Mouse (Mus musculus) adrenal gland, adult (tissue): Measurements from ENCODE around the gene Rab3il1.

ENCODE experiments used
- DNase-seq, 2 experiments: peaks; one replicate each; pipeline ENCODE4 v3.0.0; 2022 to 2023; ENCODE audit warnings: low spot score in 1 of 2; ENCODE audit not compliant: inconsistent age in 2 of 2

Rab3il1 gene

DNA sequence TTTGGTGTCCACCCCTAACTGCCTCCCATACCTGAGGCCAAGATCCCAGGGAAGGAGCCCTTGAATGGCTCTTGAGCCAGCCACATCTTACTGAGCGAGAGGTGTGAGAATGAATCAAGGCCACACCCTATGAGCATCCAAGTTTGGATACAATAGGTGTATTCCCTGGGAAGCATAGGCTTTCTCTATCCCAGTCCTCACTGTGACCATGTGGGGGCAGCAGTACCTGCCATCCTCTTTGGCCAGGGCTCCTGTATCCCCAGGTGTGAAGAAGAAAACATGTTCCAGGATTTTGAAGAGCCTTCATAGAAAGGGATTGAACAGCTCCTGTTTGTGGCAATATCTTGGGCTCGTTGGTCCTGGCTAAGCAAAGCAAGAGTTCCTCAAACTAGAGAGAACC is 38.1 kb downstream of the Rab3il1 start:
- DNase-seq = peak in 1 of 2 experiments; percentile 66

DNA sequence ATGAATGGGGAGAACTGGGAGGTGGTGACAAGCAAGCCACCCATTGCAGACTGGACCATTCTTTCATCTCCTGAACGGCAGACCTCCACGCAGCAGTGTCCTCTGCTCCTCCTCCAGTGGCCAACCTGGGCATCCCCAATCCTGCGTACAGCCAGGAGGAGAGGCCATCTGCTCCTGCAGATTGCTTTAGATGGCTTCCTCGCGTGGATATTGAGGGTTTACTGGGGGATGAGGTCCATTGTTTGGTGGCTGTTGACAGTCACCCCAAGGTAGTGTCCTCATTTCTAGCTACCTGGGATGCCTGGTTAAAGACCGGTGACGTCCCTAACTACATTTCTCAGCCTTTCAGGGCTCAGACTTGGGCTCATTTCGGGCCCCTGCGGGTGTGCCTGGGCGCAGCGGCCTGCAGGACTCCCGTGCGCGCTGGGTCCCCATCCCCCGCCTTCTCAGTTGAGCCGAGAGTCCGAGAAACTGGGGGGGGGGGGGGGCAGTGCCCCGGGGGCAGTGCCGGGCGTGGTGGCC is 39.5 kb downstream of the Rab3il1 start:
- DNase-seq = no peak

DNA sequence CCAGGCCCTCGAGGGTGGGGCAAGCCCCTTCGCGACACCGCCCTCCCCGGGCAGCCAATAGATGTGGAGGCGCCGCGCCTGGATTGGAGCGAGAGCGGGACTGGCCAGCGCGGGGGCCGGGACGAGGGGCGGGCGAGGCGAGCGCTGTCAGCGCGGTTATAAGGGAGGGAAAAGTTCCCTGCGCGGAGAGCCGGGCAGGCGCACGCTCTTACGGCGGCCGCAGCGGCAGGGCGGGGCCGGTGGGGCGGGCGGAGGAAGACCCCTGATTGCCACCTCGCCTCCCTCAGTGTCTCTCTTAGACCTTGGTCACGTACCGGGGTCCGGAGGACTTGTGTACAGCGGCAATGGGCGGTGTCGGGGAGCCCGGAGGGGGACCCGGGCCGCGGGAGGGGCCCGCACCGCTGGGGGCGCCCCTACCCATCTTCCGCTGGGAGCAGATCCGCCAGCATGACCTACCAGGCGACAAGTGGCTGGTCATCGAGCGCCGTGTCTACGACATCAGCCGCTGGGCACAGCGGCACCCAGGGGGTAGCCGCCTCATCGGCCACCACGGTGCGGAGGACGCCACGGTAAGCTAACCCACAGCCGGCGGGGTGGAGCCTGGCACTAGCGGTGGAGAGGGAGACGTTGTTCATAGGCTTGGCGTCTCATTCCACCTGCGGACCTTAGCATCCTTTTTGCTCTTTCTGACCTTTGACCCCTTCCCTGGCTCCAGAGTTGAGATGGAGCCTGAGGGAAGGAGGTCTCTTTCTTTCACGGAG is 40.1 kb downstream of the Rab3il1 start, which contains the start of gene Fads3:
TSS of gene Fads3 (plus strand) at position 182 of the 761 bp plus-strand sequence.
- peak; percentile 88 to 89 for DNase-seq

DNA sequence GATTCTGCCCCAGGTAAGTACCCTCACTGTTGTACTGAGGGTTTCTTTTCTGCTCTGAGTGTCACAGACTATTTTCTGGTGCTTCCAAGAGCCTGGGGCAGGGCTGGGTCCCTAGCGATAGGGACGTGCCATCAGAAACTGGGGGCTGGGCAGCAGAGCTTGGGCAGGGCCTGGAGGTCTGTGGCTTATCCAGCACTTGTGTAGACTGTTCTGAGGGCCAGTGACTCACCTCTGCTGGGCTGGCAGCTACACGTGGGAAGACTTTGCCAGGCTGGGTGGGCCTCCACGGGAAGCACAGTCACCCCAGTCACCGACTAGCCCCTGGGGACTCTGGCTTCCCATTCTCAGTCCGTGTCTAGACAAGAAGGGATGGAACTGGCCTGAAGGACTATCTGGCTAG is 40.8 kb downstream of the Rab3il1 start:
- peak in 1 of 2 experiments; percentile 61 for DNase-seq

DNA sequence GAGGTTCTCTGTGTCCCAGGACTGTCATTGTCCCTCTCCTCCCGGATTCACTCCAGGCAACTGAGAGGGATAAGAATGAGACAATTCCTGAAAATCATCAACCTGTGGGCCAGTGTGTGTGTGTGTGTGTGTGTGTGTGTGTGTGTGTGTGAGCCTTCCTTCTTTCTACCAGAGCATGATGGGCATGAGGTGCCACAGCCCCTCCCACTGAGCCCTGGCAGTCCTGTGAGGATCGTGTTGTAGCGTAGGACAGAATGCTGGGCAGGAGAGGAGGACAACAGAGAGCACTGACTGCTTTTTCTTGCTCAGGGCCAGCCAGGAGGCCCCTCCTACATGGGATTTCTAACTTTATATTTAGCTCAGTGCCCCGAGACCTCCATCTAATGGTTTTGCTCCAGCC is 41.3 kb downstream of the Rab3il1 start:
- no peak for DNase-seq

DNA sequence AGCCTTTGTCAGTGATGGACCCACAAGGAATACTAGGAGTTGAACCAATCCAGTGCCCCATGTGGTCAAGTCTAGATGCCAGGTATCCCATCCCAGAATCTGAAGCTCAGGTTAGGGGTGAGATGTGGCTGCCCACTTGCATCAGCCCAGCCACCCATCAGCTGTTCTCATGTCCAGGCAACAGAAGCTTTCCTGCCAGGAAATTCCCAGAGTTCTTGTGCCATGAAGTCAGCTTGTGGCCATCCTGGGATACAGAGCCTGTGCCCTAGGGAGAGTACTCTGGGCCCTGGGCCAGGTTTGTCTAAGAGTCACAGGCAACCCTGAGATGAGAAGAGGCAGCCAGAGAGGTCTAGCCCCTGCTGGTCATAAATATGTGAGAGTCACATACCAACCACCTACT is 42.2 kb downstream of the Rab3il1 start:
- DNase-seq = peak; percentile 43 to 68

DNA sequence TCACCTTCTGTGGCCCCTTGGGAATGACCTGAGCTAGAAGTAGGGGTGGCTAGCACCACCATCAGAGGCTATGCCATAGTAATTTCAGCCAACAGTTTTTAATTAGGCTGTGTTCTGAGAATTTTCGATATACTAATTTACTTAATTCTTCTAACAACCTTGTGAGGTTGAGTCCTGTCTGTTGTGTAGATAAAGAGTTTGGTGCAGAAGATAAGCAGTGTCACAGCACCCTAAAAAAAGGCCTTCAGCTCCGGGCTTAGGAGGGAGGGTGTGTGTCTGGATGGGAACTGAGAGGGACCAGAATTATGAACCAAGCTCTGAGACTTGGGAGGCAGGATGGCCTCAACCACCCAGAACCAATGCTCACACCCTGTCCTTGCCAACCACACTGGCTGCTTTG is 44.2 kb downstream of the Rab3il1 start:
- no peak for DNase-seq

DNA sequence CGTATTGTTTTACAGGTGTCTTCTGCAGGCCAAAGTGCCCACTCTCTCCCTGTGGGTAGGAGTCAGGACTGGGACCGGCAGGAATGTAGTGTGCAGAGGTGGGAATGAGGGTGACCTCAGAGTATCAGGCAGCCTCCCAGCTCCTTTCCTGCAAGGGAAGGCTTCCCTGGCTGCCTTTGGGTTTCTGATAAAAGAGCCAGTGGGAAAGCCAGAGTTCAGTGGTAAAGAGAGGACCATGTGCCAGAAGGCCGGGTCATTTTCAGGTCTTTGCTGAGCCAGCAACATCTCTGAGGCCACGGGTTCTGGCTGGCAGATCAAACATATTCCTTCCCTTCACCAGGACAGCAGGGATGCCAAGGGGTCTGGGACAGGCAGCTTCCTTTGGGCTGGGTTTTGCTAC is 44.9 kb downstream of the Rab3il1 start:
- no peak for DNase-seq

DNA sequence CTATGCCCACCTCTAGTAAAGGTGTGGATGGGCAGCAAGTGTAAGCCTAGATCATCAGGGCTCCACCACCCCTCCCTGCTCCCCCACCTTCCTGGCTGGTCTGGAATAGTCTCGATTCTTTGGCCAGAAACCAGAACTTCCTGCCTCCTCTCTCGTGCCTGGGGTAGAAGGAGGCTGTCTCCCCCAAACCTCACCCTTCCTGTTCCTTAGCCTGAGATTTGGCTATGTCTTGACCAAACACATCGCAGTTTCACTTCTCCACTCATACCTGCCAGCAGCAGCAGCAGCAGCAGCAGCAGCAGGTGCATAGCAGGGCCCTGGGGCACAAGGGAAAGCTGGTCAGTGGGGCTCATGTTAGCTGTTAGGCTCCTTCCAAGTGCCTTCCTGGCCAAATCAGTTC is 45.5 kb downstream of the Rab3il1 start:
- DNase-seq = no peak

DNA sequence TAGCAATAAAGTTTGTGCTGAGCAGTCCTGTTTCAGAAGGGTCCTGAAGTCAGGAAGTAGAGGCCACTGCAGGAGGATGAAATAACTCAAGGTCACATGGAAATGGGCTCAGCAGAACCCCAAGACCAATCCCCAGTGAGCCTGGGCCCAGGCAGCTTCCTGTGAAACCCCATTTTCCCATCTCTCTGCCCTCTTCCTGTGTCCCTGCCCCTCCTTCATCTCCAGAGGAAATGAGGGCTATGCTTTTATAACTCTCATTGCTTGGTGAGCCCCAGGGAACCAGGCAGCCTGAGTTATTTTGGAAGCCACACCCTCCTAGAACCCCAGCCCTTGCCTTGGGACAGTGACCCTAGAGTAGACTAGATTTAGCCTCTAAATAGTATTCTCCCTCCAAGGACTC is 48.1 kb downstream of the Rab3il1 start:
- peak in 1 of 2 experiments; percentile 66 for DNase-seq

DNA sequence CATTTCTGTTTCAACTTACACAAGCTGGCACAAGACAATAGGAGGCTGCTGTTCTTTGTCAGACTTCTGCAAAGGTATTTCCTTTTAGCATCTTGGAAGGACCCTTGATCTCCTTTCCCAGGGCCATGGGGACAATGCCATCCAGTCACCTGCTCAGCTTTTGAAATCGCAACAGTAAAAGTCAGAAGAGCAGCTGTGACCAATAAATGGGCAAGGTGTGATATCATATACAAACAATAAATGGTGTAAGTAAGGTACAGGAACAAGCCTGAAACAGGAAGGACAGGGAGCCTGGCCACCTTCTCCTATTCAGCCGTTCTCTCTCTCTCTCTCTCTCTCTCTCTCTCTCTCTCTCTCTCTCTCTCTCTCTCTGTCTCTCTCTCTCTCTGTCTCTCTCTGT is 49.0 kb downstream of the Rab3il1 start:
- no peak for DNase-seq

DNA sequence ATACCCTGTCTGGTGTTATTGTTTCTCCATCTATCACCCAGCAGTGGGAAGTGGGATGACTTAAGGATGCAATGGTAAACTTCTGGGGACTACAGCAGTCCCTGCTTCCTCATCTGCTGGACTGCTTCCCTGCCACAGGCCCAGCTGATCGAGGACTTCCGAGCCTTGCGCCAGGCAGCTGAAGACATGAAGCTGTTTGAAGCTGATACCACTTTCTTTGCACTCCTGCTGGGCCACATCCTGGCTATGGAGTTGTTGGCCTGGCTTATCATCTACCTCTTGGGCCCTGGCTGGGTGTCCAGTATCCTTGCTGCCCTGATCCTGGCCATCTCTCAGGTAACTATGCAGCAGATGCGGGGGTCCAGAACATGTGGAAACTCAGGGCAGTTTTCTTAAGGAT is 51.2 kb downstream of the Rab3il1 start:
- peak; percentile 59 to 80 for DNase-seq

DNA sequence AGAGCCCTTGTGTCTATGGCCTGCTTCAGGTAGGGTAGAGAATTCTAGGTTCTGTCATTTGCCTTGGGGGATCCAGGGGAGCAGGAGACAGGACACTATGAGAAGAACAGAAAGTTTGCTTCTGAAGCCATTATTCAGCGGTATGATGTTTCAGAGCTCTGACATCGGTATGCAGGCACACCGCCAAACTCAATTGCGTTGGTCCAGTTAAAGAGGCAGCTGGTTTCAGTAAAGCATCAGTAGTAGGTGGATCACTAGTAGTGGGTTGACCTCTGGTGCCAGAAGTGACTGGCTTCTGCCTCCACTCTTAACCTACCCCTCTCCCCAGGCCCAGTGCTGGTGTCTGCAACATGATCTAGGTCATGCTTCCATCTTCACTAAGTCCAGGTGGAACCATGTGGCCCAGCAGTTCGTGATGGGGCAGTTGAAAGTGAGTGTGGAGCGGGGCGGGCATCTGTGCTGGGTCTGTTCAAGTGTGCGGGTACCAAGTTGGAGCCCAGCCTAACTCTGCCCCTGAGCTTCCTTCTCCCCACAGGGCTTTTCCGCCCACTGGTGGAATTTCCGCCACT is 52.3 kb downstream of the Rab3il1 start:
- peak in 1 of 2 experiments; percentile 77 for DNase-seq

DNA sequence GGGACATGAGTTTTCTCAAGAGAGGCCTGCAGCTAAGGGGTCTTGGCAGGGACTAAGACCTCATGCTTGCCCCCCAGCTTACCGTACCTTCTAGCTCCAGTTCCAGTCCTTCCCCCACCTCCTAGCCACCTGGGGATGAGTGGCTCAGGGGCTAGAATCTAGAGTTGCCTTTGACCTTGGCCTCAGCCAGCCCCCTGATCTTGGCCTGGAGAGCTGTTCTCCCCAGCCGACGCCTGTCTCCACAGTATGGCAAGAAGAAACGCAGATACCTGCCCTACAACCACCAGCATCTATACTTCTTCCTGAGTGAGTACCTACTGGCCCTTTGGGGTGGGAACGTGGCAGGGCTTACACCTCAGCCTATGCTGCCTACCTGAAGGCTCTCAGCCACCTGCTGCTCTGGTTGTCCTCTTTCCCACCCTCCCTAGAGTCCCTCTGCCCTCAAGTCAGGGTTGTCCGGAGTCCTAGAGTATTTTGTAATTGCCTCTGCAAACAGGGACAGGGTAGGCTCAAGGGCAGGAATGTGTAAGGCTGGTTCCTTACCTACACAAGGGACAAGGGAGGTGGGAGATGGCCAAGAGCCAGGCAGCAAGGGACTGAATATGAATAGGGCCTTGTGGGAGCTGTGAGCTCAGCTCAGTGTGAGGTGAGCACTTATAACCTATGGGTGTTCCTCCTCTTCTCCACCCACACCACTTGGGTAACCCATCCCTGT is 53.0 kb downstream of the Rab3il1 start:
- DNase-seq = peak; percentile 73 to 88

DNA sequence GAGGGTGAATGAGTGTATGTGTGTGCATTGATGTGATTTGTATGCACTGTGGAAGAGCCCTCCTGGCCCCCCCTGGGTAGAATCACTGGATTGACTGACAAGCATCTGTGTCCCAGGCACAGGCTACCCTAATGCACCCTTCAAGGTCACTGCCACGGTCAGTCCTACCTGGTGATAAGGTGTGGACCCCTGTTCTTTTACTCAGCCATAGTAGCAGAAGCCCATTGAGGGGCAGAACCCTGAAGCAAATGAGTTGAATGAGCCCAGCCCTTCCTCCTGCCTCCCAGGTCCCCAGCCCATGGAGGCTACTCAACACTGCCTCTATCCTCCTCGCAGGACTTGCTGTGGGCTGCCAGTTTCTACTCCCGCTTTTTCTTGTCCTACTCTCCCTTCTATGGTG is 53.8 kb downstream of the Rab3il1 start:
- peak; percentile 72 to 88 for DNase-seq

DNA sequence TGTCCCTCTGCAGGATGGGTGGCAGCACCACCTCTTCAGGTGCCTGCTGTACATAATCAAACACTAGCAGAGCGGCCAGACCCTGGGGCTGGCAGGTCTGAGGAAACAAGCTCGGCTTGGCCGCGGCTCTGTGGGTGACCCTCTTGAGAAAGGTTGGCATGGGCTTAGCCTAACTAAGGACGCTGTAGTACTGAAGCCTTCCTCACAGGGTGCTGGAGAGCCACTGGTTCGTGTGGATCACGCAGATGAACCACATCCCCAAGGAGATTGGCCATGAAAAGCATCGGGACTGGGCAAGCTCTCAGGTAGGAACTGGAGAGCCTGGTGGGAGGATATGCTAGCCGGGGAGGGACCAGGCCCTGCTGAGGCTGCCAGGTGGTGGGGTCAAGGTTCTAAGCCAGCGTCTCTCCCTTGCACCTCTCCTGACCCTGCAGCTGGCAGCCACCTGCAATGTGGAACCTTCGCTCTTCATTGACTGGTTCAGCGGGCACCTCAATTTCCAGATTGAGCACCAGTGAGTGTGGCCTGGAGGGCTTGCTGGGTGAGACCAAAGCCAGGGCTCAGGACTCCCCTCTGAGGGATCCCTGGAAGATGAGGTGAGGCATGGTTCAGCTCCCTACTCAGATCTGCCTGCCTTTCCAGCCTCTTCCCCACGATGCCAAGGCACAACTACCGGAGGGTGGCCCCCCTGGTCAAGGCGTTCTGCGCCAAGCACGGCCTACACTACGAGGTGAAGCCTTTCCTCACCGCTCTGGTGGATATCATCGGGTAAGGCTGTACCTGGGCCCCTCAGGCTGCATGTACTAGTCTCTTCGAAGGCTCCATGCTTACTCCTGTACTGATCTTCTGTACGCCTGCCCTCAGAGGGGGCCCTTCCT is 54.6 kb downstream of the Rab3il1 start:
- peak; percentile 65 to 85 for DNase-seq

DNA sequence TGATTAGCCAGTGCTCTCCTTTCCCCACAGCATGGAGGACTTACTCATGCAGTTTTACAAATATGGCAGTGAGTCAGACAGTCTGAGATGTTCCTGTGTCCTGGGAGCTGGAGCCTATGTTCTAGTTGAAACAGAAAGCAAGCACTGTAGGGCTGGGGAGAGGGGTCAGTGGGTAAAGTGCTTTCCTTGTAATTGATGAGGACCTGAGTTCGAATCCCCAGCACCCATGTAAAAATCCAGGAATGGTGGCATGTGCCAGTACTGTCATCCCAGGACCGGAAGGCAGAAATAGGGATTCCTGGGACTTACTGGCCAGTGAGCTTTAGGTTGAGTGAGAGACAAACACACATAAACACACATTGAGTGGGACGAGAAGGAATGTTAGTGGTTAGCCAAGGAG is 55.2 kb downstream of the Rab3il1 start:
- DNase-seq = peak in 1 of 2 experiments; percentile 77

DNA sequence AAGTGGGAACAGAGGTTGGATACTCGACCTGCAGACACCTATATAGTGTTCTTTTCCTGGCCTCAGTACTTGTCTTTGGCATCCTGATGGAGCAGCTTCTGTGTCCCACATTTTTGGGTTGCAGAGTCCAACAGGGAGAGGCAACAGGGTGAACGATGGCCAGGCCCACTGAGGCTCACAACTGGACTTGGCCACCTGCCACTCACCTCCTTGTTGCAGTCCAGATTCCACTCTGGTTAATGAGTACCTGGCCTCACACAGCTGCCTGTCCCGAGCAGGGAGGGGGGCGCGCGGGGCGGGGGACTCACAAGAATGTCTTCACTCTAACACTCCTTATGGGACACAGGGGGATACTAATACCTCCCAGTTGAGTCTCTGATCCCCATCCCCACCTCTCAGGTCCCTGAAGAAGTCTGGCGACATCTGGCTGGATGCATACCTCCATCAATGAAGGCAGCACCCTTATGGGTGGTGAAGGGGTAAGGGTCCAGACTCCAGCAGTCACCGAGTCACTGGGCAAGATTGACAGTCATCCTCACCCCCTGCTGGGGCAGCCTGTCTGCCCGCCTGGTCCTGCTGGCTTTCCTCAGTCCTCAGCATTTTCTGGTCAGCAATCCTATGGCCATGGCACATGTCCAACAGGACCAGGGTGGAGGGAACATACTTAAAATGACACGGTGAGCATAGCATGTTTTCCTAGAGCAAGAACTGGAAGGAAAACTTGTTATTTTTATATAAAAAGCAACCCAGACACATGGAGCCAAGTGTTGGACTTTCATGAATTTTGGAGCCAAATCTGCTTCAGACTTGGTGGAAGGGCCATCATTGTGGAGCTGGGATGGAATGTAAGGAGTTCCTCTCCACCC is 56.2 kb downstream of the Rab3il1 start:
- peak; percentile 55 to 74 for DNase-seq

DNA sequence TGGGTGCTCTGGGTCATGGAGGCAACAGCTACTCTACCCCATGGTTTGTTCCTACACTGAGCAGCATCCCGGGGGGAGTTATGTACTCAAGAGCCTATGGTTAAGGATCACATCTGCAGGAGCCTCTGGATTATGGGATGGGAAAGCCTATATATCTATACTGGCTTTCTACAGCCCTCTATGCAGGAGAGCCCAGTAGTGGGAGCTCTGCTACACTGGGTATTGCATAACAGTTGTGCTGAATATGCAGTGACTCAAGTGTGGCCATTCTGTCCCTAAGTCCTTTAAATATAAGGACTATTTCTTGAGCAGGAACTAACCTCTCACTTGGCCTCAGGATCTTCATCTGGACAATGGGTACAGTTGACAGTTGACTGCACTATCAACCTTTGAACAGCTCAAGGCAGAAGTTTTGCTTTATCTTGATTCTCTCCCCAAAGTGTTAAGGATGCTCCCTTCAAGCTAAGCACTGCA is 56.9 kb downstream of the Rab3il1 start:
- peak; percentile 31 to 71 for DNase-seq
